Mouse (Mus musculus) yolk sac, embryonic 10.5 days (tissue): ENCODE measurements around the gene Ptpn21.

Source experiments
- DNase-seq: peaks from one replicate; pipeline ENCODE4 v3.0.0-alpha.2; 2017; ENCODE audit warnings: low spot score

Ptpn21 gene

GRCm38 (mm10) chr12:98662617-98663016 lies 74.6 kb downstream of the Ptpn21 start:
- no peak for DNase-seq

GRCm38 (mm10) chr12:98656873-98657272 lies 80.3 kb downstream of the Ptpn21 start:
- DNase-seq = no peak

GRCm38 (mm10) chr12:98644852-98645251 lies 92.4 kb downstream of the Ptpn21 start:
- no peak for DNase-seq

GRCm38 (mm10) chr12:98628260-98628970 lies 108.8 kb downstream of the Ptpn21 start:
- no peak for DNase-seq

GRCm38 (mm10) chr12:98627392-98628259 lies 109.6 kb downstream of the Ptpn21 start, which contains the start of gene Spata7:
Spata7 (plus strand) TSS chr12:98628157.
- peak; percentile 87 for DNase-seq
